Mouse (Mus musculus) thymus, adult 2 months (tissue): ENCODE measurements around the gene Lrwd1.

Experiments used
- CTCF ChIP-seq: fragments of 200-500 bp; IDR thresholded peaks from 2 replicates; pipeline ENCODE4 v1.5.1; 2012; ENCODE audit warnings: mild to moderate bottlenecking, control low read depth, low read length, moderate library complexity, borderline replicate concordance; ENCODE audit not compliant: control insufficient read depth, poor library complexity, insufficient read depth; ENCODE audit errors: extremely low read depth
- POLR2A ChIP-seq: fragments of 200-500 bp; IDR thresholded peaks from 2 replicates; pipeline ENCODE4 v1.6.1; 2012; ENCODE audit warnings: mild to moderate bottlenecking, low read length, control low read depth, moderate library complexity; ENCODE audit not compliant: control insufficient read depth, poor library complexity, insufficient read depth; ENCODE audit errors: extremely low read depth

GRCm38 (mm10) chr5:136084891-136085651 lies 50.8 kb downstream of the Lrwd1 start:
- TF ChIP-seq CTCF, result no peak
- TF ChIP-seq POLR2A, result no peak
